Mouse (Mus musculus) embryonic facial prominence, embryonic 14.5 days (tissue): ENCODE data around the gene Pus7l. TPM values are rescaled to one million over a fixed set of nuclear protein-coding genes. Genes with fewer than 3 reads are reported as not detected.
"Not testable (repeated sequence)": the region's sequence is repeated elsewhere in the genome, so short reads cannot be mapped to it uniquely, and the experiment has no call there.

Experiments
- ATAC-seq: fragments of 200-750 bp; cut with Nextera tagmentation; 2 replicates; pipeline ENCODE4 v1.8.0; 2017; ENCODE audit warnings: low read depth, moderate number of reproducible peaks, moderate TSS enrichment
- DNase-seq: peaks from one replicate; pipeline ENCODE4 v3.0.0-alpha.2; 2015; ENCODE audit warnings: low spot score
- H3K27ac ChIP-seq: fragments of 300-500 bp; sonication (generic); replicated peaks from 2 replicates; pipeline ENCODE4 v1.5.1; 2014; ENCODE audit warnings: low read depth, mild to moderate bottlenecking, low read length, moderate library complexity
- H3K27me3 ChIP-seq: fragments of 300-500 bp; sonication (generic); replicated peaks from 2 replicates; pipeline ENCODE4 v1.6.1; 2014; ENCODE audit warnings: low read length; ENCODE audit not compliant: control insufficient read depth, insufficient read depth
- H3K36me3 ChIP-seq: fragments of 300-500 bp; sonication (generic); 2 replicates; pipeline ENCODE4 v1.6.1; 2014; ENCODE audit warnings: low read length, mixed read lengths; ENCODE audit not compliant: control insufficient read depth, insufficient read depth
- H3K4me1 ChIP-seq: fragments of 300-500 bp; sonication (generic); 2 replicates; pipeline ENCODE4 v1.6.1; 2014; ENCODE audit warnings: antibody characterized with exemption, low read length; ENCODE audit not compliant: control insufficient read depth, insufficient read depth
- H3K4me2 ChIP-seq: fragments of 300-500 bp; sonication (generic); 2 replicates; pipeline ENCODE4 v1.6.1; 2014; ENCODE audit warnings: low read depth, mild to moderate bottlenecking, low read length, moderate library complexity, mixed read lengths
- H3K4me3 ChIP-seq: fragments of 300-500 bp; sonication (generic); 2 replicates; pipeline ENCODE4 v1.5.1; 2014; ENCODE audit warnings: low read depth, mild to moderate bottlenecking, low read length
- H3K9ac ChIP-seq: fragments of 300-500 bp; sonication (generic); 2 replicates; pipeline ENCODE4 v1.6.1; 2014; ENCODE audit warnings: low read depth, mild to moderate bottlenecking, low read length, moderate library complexity, mixed read lengths
- H3K9me3 ChIP-seq: fragments of 300-500 bp; sonication (generic); 2 replicates; pipeline ENCODE4 v1.6.1; 2016; ENCODE audit warnings: low read length; ENCODE audit not compliant: control insufficient read depth
- WGBS: fragments of 180-500 bp; shearing (Covaris S2); extraction: QIAGEN DNeasy Blood & Tissue Kit; methylation state at CpG from one replicate; pipeline ENCODE4 v1.1.7; 2014; 5-methylcytosine and 5-hydroxymethylcytosine counted together
- polyA plus RNA-seq: library from polyadenylated mRNA; unstranded; fragments of >200 nt; fragmentation: Nextera tagmentation; extraction: Ambion mirVana; gene quantifications from 2 replicates; pipeline ENCODE4 v1.2.1, GENCODE M21; 2014

Gene Pus7l
- polyA plus RNA-seq, 1 experiment from 2014 or later: 8.7 TPM

GRCm38 (mm10) chr15:94499260-94499659 lies 44.1 kb downstream of the Pus7l start:
- ATAC-seq (no peak), DNase-seq (no peak)
- 76% methylated on average over 1 of the region's 1 CpGs for WGBS

GRCm38 (mm10) chr15:94495936-94496335 lies 47.4 kb downstream of the Pus7l start:
- no peak overlapping the region for H3K9ac ChIP-seq
- no peaks in the 10 kb centered on the region for H3K4me1 ChIP-seq
- no peak overlapping the region for H3K4me2 ChIP-seq
- ATAC-seq: no peak
- no peaks in the 10 kb centered on the region for H3K36me3 ChIP-seq
- DNase-seq: no peak
- H3K27ac ChIP-seq: no peak overlapping the region
- H3K9me3 ChIP-seq: 0 out of 2 replicates have a peak, but pooled peaks cover 7% of the 10 kb centered on the region
- H3K27me3 ChIP-seq: no peaks in the 10 kb centered on the region
- no peak overlapping the region for H3K4me3 ChIP-seq
- 53% methylated on average over 10 of the region's 10 CpGs for WGBS

More at GRCm38 (mm10) chr15:94499260-94499659, 44.1 kb downstream of the Pus7l start:
- Histone ChIP-seq H3K27me3 (no peaks in the 10 kb centered on the region), H3K4me2 (no peak overlapping the region), H3K36me3 (no peaks in the 10 kb centered on the region), H3K4me1 (no peaks in the 10 kb centered on the region), H3K9me3 (0 out of 2 replicates have a peak, but pooled peaks cover 4% of the 10 kb centered on the region), H3K4me3 (no peak overlapping the region), H3K27ac (no peak overlapping the region), H3K9ac (no peak overlapping the region)

GRCm38 (mm10) chr15:94494445-94494844 lies 48.9 kb downstream of the Pus7l start:
- no peak overlapping the region for H3K27ac ChIP-seq
- no peak for ATAC-seq
- DNase-seq: no peak
- H3K27me3 ChIP-seq: no peaks in the 10 kb centered on the region
- no peaks in the 10 kb centered on the region for H3K36me3 ChIP-seq
- no peak overlapping the region for H3K4me2 ChIP-seq
- H3K4me1 ChIP-seq: no peaks in the 10 kb centered on the region
- no peak overlapping the region for H3K4me3 ChIP-seq
- no peak overlapping the region for H3K9ac ChIP-seq
- WGBS: 95% methylated on average over 1 of the region's 1 CpGs
- H3K9me3 ChIP-seq: 0 out of 2 replicates have a peak, but pooled peaks cover 7% of the 10 kb centered on the region

GRCm38 (mm10) chr15:94489433-94489832 lies 53.9 kb downstream of the Pus7l start:
- Histone ChIP-seq H3K4me3 (no peak overlapping the region), H3K36me3 (no peaks in the 10 kb centered on the region), H3K9ac (no peak overlapping the region), H3K27ac (no peak overlapping the region), H3K9me3 (0 out of 2 replicates have a peak, but pooled peaks cover 4% of the 10 kb centered on the region), H3K4me2 (no peak overlapping the region), H3K4me1 (no peaks in the 10 kb centered on the region), H3K27me3 (no peaks in the 10 kb centered on the region)
- ATAC-seq (no peak), DNase-seq (no peak)
- 81% methylated on average over 2 of the region's 2 CpGs for WGBS

- H3K36me3 ChIP-seq, H3K4me1 ChIP-seq, H3K27ac ChIP-seq, H3K9ac ChIP-seq, H3K4me2 ChIP-seq, DNase-seq, H3K27me3 ChIP-seq, H3K4me3 ChIP-seq, H3K9me3 ChIP-seq, ATAC-seq: not testable (repeated sequence)
- WGBS: 94% methylated on average over 2 of the region's 2 CpGs
Measured at GRCm38 (mm10) chr15:94488028-94488427, 55.3 kb downstream of the Pus7l start.

- H3K9me3 ChIP-seq: no peaks in the 10 kb centered on the region
- no peak for ATAC-seq
- H3K4me3 ChIP-seq: no peak overlapping the region
- DNase-seq: no peak
- H3K27me3 ChIP-seq: no peaks in the 10 kb centered on the region
- peaks cover 17% of the 10 kb centered on the region for H3K4me1 ChIP-seq
- no peak overlapping the region for H3K4me2 ChIP-seq
- 92% methylated on average over 2 of the region's 2 CpGs for WGBS
- no peaks in the 10 kb centered on the region for H3K36me3 ChIP-seq
- H3K9ac ChIP-seq: no peak overlapping the region
- no peak overlapping the region for H3K27ac ChIP-seq
Measured at GRCm38 (mm10) chr15:94482555-94482954, 60.8 kb downstream of the Pus7l start.

- H3K9ac ChIP-seq: no peak overlapping the region
- H3K27me3 ChIP-seq: no peaks in the 10 kb centered on the region
- WGBS: 87% methylated on average over 4 of the region's 4 CpGs
- H3K36me3 ChIP-seq: no peaks in the 10 kb centered on the region
- no peak overlapping the region for H3K27ac ChIP-seq
- no peaks in the 10 kb centered on the region for H3K9me3 ChIP-seq
- no peak for ATAC-seq
- H3K4me2 ChIP-seq: no peak overlapping the region
- no peak overlapping the region for H3K4me3 ChIP-seq
- no peak for DNase-seq
- H3K4me1 ChIP-seq: peaks cover 17% of the 10 kb centered on the region
Measured at GRCm38 (mm10) chr15:94480792-94481191, 62.6 kb downstream of the Pus7l start.

GRCm38 (mm10) chr15:94480248-94480647 lies 63.1 kb downstream of the Pus7l start:
- Histone ChIP-seq H3K9ac (no peak overlapping the region), H3K27me3 (no peaks in the 10 kb centered on the region), H3K4me3 (no peak overlapping the region), H3K27ac (peak overlapping the region; percentile 41; the same call in 1 of the 2 replicates), H3K9me3 (no peaks in the 10 kb centered on the region), H3K4me1 (peaks cover 17% of the 10 kb centered on the region), H3K4me2 (no peak overlapping the region), H3K36me3 (no peaks in the 10 kb centered on the region)
- 82% methylated on average over 5 of the region's 5 CpGs for WGBS
- no peak for ATAC-seq
- no peak for DNase-seq

- no peaks in the 10 kb centered on the region for H3K36me3 ChIP-seq
- H3K4me2 ChIP-seq: no peak overlapping the region
- H3K4me3 ChIP-seq: no peak overlapping the region
- H3K9me3 ChIP-seq: no peaks in the 10 kb centered on the region
- peak overlapping the region; percentile 41 for H3K27ac ChIP-seq
- peak; percentile 41 for DNase-seq
- no peaks in the 10 kb centered on the region for H3K27me3 ChIP-seq
- 57% methylated on average over 3 of the region's 3 CpGs for WGBS
- H3K4me1 ChIP-seq: peaks cover 17% of the 10 kb centered on the region
- no peak for ATAC-seq
- H3K9ac ChIP-seq: no peak overlapping the region
Measured at GRCm38 (mm10) chr15:94479513-94480136, 63.7 kb downstream of the Pus7l start.
